Mouse (Mus musculus) kidney, adult 2 months (tissue): ENCODE measurements around the gene Col1a2.

ENCODE experiments used
- CTCF ChIP-seq: fragments of 200-500 bp; conservative IDR thresholded peaks from 2 replicates; pipeline ENCODE4 v1.5.1; 2011; ENCODE audit warnings: low read depth, mild to moderate bottlenecking, control low read depth, low read length, moderate library complexity, mixed read lengths; ENCODE audit not compliant: insufficient read depth, insufficient read length
- POLR2A ChIP-seq: fragments of 200-500 bp; IDR thresholded peaks from one replicate; pipeline ENCODE4 v1.6.1; 2011; ENCODE audit warnings: low read depth, low read length, control low read depth

DNA sequence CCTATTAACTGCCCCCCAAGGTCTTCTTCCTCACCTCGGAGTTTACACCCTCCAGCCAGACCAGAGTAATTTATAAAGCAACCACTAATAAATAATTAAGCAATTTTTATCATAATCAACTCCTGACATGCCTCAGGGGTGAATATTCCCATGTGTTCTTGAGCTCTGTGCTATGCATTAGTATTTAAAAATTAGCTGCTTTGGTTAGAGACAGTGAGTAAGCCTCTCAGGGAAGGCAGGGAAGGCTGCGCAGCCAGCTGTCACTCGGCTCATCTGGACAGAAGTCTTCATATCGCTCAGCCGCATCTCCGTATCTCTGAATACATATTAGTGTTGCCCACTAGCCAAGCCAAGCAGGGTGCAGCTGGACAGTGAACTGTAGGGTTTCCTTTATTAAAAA is 50.8 kb downstream of the Col1a2 start:
- TF ChIP-seq CTCF (no peak), POLR2A (no peak)
